Mouse (Mus musculus) cerebellum, adult 9-10 months (tissue): Measurements from ENCODE around the gene Nfe2l2.
"Not testable (repeated sequence)": the region's sequence is repeated elsewhere in the genome, so short reads cannot be mapped to it uniquely, and the experiment has no call there.

Source experiments
- DNase-seq: peaks from one replicate; pipeline ENCODE4 v3.0.0; 2022

Gene Nfe2l2

DNA sequence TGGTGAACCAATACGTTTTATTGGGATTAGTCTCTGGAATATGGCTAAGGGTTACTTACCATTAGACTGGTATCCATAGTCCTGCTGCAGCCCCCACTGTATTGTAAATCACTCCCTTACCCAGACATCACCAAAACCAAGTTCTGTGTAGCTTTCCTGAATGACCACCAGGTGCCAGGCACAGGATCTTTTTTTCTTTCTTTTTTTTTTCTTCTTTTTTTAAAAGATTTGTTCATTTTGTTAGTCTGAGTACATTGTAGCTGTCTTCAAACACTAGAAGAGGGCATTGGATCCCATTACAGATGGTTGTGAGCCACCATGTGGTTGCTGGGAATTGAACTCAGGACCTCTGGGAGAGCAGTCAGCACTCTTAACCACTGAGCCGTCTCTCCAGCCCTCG, 8.6 kb upstream of the Nfe2l2 start:
- no peak for DNase-seq

DNA sequence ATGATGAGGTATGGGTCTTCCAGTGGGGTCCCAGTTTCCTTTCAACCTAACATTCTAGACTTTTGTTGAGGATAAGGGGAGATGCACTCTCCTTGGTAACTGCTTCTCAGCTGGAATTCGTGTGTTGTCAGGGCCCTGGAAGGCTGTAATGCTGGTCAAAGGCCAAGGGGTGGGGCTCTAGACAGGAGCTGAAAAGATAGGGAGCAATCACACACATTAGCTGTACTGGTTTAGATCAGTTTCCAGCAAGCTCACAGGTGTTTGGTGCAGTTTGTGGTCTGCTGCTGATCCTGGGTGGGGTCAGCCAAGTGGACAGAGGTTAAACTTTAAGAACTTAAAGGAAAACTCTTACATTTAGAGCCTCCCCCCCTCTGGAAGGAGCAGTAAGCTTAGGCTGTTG, 3.0 kb upstream of the Nfe2l2 start:
- DNase-seq, result no peak

DNA sequence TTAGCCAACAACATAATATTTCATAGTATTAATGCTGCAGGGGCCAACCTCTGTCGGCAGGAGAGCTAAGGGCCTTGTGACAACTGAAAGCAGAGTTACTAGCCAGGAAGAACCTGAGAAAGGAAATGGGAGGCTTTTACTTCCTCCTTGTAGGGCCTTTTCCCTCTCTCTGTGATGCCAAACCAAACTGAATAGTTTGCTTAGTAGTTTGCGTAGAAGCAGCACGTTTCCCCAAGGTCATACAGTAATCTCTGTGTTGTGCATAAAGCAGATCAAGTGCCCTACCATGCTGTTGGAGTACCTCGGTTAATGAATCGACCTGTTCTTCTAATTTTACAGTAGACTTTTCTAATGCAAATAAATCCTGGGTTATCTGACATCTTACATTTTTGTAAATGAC, 2.0 kb upstream of the Nfe2l2 start:
- no peak for DNase-seq

DNA sequence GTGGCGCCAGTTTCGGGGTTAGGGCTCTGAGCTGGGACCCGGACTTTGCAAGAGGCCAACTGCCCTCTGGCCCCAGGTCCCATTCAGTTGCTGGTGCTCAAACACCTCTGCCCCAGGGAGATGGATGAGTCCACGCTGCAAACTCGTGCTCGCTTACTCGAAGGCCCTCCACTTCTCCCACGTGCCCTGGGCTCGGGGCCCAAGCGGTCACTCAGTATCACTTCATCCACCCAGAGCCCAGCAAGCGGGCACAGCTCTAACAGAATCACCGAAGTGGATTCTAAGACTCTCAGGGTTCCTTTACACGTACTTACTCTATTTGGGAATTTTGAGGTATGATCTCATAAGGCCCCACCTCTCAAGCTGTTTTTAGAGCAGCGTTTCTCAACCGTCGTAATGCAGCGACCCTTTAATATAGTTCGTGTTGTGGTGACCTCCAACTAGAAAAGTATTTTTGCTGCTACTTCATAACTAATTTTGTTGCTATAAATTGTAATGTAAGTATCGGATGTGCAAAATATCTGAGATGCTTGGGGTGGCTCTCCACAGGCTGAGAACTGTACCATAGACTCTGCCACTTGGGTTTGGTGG, 816 bp upstream of the Nfe2l2 start:
- DNase-seq, result no peak

DNA sequence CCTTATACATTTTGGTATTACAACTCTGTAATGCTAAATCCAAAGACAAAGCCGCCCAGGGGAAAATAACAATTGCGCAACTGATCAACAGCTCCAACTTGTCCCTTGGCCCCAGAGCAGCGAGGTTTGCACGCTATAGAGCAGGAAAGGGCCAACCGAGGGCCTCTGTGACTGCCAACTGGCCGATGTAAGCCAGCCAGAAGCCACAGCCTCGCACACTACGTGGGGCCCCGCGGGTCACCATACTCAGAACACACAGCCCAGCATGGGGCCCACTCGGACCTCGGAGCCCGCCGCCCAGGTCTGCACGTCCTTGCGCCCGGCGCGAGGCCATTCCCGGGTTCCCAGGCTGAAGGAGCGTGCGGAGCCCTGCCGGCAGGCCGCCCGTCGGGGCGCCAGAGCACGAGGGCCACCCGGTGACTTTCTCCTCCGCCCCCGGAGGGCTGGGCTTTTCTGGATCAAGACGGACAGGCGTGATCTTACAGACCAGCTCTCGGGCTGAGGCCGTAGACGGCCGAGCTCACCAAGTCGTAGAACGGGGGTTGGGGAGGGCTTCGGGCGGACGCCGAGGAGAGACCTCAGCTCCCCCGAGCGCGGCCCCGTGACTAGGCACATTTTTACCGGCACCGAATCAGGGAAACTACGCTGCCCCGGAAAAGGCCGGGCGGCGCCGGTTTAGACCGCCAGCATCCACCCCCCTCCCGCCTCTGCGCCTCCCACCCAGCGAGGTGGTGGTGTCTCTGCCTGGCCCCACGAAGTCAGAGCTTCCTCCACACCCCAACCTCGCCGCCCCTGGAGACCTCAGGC, 863 bp downstream of the Nfe2l2 start:
- peak; percentile 53 for DNase-seq

DNA sequence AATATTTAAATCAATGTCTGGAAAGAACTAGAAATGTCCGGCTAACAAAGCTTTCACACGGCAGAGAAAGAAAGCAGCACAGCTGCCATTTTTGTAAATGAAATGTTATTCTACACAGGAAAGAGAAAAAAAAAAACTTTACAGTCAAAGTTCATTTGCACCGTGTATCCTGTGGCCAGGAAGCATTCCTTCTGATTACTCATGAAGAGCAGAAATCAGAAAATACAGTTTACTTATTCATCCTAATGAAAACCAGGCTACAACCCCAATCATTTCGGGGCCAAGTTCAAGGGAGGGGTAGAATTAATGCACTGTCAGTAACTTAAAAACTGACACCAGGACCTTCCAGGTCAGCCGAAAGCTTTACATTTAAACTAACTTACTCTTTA, 1.9 kb downstream of the Nfe2l2 start:
- no peak for DNase-seq

DNA sequence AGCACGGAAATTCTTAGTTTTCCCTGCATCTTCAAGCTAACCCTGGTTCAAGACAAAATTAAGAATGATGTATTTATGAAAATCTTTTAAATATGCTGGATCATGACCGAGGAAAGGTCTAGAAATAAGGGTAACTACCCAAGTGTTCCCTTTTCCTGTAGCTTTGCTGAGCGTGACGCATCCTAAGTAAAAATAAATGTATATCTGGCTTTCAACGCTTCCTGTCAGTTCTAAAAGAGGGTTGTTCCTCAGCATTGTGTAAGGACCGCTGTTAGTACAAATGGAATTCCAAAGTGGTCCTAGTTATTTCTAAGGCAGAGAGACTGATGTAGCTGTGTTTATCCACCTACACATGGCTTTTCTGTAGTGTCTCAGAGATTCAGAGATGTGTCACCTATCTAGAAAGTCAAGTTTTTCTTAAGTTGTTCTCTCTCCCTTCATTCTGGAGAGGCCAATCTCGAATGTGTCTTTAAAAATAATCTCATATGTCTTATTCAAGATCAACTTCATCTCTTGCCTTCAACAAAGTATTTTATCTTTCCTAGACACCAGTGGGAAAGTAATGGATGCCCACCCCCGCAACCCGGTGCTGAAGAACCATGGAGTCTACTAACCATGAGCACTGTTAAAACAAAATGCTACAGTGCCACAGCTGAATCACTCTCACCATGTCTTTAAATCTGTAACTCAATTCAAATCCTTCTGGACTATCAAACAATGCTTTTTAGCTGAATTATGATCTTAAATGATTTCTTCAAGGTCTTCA, 2.4 kb downstream of the Nfe2l2 start:
- DNase-seq, result no peak

DNA sequence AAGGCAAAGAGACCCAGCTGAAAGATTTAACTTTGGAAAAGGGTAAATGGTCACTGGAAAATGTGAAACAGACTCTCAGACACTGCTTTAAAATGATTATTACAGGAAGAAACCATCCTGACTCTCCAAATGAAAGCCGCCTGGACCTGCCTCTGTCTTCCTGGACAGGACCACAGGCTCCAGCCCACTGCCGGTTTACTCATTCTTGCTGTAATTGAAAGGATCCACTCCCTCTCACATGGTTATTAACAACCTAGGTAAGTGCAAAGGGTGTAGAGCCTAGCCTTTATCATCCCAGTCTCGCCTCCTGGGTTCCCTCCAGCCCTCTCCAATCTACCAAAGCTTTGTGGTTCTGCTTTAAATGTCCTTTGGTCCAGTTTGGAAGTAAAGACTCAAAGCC, 3.2 kb downstream of the Nfe2l2 start:
- no peak for DNase-seq

DNA sequence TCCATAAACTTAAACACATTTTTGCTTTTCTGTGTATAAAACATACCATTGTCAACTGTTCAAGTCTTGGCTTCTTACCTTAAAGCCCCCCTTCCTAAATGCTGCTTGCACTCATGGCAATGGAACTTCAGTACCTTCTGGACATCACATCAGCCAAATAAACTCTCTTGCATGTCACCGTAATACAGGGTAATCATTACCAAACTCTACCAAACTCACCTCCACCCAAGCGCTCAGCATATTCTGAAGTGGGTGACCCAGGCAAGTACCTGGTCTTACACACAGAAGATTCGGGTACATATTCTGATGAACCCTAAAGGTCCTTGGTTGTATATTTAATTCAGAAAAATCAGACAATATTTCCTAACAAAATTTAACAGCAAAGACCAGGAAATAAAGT, 3.9 kb downstream of the Nfe2l2 start:
- no peak for DNase-seq

DNA sequence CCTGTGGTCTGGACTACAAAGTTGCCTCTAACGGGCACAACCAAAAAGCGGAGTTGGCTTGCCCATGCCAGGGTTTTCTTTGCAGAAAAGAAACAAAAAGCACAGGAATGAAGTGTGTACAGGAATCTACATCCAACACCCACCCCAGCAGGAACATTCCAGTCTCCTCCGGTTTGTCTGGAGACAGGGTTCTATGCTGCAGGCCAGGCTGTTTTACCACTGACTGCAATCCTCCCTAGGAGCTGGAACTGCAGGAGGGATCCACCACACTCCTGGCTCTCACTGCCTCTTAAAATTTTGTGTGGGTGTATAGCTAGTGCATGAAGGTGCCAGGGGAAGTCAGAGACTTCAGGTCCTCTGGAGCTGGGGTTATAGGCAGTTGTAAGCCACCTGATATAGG, 5.6 kb downstream of the Nfe2l2 start:
- no peak for DNase-seq

DNA sequence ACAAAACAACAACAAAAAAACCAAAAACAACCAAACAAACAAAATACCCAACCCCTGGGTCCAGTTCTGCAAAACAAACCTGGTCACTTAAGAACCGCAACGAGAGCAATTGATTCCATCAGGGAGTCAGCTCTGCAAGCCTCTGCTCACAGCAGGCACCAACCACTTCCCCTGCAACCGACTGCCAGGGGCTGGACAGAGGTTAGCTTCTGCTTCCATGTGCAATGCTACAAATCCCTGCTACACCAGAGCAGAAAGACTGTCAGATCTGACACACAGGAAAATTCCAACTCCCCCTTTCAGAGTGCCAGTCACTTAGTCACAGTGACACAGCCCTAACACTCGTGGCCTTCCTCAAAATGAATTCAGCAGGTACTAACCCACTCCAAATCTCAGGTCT, 6.4 kb downstream of the Nfe2l2 start:
- DNase-seq, result no peak

DNA sequence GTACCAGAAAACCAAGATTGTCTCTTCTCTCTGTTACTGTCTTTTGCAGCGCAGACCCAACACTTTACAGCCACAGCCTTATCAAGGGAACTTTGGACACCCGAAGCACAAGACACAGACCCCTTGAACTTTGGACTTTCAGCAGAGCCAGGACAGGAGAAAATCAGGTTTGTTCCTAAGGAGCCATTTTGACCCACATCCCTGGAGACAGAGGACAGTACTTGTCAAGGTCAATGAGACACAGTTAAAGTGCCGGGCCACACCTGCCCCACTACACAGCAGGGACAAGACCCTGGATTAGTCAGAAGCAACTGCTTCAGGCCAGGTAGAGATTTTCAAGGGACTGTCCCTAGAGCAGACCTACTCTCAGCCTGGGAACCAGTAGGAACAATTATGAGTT, 7.2 kb downstream of the Nfe2l2 start:
- DNase-seq, result no peak

DNA sequence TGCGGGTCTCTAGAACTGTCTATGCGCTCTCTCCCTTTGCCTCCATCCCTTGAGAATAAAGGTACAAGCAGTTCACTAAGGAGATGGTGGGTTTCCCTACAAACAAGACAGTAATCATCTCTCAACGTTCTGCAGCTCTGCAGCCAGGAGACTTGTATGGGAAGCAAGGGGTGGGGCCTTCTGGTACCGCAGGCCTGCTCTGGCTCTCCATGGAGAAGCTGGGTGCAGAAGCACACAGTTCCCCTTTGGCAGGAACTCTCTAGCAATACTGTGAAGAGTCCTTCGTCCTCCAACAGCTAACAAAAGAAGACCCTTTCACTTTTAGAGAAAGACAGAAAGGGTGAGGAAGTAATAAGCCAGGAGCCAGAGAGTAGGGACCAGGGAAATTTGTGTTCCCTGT, 8.1 kb downstream of the Nfe2l2 start:
- DNase-seq, result no peak

DNA sequence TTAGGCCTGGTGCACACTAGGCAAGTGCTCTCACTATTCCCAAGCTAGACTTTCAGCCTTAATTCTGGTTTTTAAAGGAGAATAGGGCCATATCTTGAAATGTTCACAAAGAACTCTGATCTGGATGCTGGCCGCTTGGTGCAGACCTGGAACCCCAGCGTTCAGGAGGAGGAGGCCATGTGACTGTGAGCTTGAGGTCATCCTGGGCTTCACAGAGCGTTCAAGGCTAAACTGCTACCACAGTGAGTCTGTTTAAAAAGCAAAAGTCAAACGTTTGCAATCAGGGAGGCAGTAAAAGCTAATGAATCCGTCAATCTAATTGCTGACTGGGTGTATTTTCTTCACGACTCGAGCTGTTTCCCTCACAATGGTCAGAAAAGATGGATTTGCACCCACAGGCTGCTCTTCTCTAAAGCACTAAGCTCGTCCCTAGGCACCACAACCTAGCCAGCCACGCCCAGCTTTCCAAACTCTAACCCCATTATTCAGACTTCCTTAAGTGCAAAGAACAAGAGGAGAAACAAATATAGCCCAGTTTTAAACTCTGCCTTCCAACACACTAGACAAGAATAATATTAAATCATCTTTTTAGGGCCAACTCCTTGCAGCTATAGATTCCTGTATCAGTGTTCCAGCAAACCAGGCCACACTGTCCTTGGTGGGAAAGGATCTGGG, 8.6 kb downstream of the Nfe2l2 start:
- no peak for DNase-seq

DNA sequence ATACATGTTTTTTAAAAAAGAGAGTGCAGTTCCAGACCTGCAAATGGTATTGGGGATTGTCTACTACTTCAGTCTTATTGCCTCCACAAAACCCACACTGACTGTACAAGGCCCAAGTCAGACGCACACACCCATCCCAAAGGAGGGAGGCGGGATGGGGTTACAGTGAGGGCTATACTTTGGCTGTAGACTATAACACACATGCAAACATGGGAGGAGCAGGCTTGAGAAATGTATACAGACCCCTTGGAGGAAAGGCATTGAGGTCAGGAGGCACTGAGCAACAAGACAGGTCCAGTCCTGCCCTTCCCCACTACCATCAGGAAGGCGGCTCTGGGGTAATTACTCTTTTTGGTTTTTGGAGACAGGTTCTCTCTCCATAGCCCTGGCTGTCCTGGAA, 9.5 kb downstream of the Nfe2l2 start:
- not testable (repeated sequence) for DNase-seq

DNA sequence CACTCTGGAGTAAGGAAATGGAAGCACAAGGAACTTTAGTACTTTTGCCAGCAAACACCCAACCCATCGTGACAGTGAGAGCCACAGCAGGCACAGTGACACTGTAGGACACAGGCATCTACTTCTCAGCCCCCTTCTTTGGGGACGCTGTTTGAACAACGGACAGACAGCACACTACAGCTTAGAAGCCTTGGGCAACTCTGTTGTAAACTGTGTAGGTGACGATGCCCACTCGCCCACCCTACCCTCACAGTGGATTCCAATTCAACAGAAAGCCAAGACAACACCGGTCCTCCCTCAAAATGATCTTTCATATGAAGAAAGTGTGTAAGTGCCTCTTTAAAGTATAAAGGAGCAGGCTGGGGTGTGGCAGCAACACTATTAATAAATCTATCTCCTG, 12.1 kb downstream of the Nfe2l2 start:
- no peak for DNase-seq

DNA sequence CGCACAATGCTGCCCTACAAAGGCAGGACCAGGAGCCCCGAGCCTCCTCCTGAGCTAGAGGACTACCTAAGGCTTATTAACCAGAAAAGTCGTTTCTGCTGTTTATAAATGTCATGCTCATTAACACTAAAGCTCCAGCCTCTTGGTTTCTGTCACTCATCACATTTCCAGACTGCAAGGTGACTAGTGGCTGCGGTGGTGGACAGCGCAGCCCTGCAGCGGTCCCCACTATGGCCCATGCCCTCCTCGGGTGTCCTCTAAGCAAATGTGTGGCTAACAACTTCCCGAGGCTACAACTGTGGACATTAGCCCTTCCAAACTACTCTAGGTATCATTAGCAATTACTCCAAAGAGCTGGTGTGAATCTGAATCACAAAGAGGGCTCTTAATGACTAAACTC, 13.1 kb downstream of the Nfe2l2 start:
- DNase-seq, result no peak

DNA sequence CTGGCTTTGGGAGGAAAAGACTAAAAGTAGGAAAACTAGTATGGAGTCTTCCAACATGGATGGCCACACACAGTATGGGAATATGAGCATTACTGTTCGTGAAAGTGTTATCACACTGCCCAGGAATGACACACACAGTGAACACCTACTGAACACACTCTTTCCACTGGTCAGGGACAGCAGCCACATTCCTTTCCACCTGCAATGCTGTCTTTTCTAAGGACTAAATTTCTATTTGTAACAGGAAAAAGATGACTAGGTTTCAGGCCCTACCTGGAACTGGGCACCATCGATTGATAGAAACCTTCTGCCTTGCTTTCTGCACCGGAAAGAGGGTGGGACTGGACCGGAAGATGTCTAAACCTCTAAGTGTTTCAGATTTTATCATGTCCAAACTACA, 13.8 kb downstream of the Nfe2l2 start:
- no peak for DNase-seq

DNA sequence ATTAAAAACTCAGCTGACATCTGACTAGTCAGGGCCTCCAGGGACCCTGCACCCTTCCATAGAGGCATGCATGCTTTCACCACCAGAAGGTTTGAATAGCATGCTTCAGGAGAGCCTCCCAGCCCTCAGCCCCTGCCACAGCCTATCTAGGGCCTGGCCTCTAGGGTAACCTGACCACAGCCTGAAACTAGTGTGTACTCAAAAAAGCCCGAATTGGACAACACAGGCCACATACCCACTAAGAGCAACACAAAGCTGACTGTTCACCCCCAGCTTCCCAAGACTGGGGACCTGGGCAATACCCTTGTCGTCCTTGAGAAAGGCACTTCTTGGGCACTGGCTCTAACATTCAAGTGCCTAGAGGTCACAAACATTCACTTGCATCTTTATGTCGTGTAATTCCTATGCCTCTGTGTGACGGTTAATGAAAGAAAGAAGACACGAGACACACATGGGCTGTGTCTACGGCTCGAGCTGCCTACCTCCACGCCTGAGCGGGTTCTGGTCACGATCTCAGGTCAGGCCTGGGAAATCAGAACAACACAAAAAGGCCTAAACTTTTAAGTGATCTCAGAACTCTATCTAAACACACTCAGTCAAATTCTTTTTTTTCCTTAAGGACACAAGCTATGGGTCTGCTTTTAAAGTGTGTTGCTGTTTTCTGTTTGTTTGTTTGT, 14.8 kb downstream of the Nfe2l2 start:
- DNase-seq, result no peak

DNA sequence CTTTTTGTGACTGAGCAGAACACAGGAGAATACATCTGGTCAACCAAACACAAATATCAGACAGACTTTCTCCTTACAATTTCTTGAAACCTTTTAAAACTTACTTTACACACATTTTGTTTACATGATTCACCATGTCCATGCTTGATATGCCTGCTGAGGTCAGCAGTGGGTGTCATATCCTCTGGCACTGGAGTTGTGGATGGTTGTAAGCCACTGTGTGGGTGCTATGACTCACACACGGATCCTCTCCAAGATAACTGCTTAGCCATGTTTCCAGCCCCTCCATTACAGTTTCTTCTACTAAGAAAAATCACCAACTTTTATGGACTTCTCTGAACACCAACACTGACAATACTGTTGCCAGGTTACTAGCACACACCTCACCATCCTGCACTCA, 15.5 kb downstream of the Nfe2l2 start:
- no peak for DNase-seq

DNA sequence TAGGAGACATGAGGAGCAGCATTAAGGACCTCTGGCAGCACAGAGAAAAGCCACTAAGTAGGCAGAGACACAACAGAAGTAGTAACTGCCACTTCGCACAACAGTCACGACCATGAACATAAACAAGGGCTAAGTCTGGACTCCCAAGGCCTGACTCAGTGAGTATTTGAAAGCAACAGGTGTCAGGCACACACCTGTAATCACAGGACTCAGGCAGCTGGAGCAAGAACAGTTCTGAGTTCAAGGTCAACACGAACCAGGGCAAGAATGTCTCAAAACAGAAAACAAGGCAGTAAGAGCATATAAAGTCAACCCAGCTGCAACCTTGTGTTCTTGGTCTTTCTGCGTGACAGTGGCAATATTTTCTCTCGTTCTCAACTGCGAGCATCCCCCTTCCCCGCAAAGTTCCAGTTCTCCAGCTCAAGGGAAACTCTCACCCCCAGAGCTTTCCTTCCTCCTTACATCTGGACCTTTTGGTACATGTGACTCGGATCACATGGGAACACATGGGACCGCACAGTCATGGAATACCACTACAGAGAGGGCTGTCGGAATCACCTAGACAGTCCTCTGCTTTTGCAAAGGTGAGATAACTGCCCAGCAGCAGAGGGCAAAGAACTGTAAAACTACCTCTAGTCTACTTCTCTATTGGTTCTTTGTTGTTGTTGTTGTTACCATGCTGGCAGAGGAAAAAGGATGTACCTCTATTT, 17.2 kb downstream of the Nfe2l2 start:
- DNase-seq, result no peak

DNA sequence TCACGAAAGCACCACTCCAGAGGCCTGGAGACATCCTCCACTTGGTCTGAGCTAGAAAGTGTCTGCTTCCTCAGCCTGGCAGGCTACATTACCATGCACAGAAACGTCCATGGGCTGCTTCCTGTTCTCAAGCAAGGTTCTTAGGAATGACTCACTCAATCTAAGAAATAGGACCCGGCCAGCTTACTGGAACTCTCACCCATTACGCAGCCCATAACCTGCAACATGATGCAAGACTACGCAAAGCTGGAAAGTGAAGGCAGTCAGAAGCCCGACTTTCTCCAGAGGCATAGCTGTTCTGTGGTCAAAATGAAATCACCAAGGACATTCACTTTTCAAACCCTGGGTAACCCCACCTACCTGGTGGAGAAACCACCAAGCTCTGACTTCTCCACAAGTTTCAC, 19.0 kb downstream of the Nfe2l2 start:
- no peak for DNase-seq
